Mouse (Mus musculus) liver, adult (tissue): ENCODE measurements around the gene Cd151.
A peak's percentile ranks its signal among the peaks of the same experiment; 100 is the strongest.

ENCODE experiments used
- GATA4 ChIP-seq: IDR thresholded peaks from 2 replicates; pipeline ENCODE4 v1.6.1; 2014; ENCODE audit warnings: mild to moderate bottlenecking, low read length; ENCODE audit not compliant: insufficient replicate concordance

Cd151 gene

DNA sequence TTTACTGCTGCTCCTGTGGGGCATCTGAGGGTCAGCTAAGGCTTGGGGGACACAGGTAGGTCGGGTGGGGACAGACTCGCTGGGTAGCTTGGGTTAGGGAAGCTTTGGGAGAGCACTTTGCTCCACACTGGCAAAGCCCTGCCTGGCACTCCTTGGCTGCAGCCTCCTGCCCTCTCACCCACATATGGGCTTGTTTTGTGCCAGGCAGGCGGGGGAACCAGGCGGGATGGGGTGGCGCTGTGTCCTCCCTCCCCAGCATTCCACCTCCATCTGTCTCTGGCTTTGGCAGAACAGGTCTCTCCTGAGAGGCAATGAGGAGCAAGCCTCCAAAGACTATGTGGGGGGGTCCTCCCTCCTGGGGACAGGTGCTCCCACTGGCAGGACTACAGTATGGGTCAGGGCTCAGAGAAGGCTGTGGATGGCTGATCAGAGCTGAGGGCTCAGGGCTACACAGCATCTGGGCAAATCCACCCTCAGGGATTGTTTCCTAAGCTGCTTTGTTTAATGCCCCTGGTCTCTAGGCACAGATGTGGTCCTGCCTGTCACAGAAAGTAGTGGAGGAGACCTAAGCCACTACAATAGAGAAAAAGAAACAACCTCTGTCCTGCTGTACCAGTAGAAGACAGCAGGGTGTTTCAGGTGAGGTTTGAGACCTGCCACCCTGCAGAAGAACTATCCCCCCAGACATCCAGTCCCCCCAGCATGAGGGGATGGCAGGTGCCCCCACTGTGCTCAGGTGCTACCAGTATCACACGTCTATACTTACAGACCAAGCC is 34.3 kb upstream of the Cd151 start:
- TF ChIP-seq GATA4, result no peak

DNA sequence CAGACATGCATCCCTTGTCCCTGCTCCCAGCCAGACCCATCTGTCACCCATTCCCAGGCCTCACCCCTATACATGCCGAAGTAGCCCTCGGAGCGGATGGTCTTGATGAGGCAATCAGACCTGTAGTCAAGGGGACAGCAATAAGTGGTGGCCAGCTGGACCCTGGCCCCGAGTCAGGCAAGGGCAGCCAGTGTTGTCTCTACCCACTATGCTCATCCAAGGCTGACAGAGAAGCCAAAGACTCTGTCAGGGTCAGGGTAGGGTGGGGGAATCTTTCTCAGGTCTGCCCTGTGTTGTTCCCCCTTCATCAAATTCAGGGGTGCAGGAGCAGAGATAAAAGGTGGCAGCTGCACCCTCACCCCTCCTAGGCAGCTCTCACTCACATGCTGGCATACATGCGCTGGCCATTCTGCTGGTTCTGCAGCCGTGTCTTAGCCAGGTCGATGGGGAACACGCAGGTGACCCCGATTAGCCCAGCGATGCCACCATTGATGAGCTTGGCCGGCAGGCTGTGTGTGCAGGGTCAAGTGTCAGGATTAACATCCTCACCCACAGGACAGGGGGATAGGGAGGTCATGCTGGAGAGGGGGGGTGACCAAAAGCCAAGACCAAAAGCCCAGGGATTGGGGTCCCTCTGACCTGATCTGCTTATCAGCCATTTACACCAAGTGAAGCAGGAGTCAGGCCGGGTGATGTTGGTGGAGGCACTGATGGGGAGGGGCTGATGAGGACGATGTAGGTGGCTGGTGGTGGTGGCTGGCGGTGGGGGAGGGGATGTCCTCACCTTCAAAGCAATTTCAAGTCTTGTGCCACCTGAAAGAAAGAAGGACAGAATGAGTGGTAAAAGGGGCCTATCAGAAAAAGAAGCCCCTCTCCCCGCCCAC is 33.4 kb upstream of the Cd151 start:
- TF ChIP-seq GATA4, result no peak

DNA sequence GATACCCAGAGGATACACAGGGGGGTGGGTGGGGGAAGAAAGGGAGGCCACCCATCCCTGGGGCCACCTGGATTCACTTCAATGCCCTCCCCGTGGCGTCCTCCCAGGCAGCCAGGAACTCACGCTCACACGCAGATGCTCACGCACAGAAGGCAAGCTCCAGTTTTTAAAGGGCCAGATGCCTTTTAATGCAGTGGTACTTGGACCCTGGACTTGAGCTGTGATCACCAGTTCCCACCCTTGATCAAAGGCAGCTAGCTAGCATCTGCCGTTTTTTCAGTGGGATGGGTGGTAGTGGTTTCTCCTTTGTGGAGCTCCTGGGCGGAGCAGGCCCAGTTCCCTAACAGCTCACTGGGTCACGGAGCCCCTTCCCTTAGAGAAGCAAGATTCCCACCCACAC is 32.7 kb upstream of the Cd151 start:
- no peak for TF ChIP-seq GATA4

DNA sequence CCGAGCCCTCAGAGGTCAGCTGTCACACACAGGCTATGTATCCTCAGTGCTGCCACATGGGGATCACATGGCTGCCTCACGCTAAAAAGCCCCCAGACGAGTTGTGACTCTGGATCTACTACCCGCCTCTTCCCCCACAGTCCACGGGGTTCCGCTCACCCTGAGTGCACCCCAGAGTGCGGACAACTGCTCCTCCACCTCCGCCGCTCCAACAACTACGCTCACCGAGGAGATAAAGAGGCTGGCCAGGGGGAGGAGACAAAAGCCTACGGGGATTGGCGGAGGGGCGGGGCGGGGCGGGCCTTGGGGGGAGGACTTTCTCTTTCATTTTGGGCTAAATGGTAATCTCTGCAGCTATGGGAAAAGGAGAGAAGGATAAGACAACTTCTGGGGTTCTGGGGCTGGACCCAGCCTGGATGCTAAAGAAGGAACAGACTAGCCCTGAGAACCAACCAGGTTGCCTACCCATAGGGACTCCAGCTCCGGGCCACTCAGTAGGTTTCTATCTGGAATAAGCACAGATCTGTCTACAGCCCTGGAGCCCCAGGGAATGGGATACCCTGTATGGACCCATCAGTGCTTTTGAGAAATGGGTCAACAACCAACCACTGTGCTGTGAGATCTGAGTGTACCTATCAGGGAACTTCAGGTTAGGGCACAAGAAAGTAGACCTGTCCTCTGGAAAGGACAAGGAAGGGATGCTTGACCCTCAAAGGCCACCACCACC is 31.9 kb upstream of the Cd151 start:
- TF ChIP-seq GATA4, result peak; percentile 37; the same call in 1 of the 2 replicates

GRCm38 (mm10) chr7:141435856-141436522 is 31.2 kb upstream of the Cd151 start:
- no peak for TF ChIP-seq GATA4

DNA sequence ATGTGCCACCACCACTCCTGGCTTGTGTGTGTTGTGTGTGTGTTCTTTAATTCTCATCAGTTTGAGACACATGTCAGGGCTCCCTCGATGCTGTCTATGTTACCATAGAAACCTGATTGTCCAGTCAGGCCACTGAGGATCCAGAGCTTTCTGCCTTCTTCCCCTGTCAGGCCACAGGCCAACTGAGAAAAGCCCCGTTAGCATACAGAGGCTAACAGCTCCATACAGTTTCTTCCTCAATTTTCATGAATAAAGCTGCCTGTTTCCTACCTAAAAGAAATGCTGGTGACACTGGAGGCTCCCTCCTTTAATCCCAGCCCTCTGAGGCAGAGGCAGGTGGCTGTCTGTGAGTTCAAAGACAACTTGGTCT is 30.7 kb upstream of the Cd151 start:
- no peak for TF ChIP-seq GATA4

DNA sequence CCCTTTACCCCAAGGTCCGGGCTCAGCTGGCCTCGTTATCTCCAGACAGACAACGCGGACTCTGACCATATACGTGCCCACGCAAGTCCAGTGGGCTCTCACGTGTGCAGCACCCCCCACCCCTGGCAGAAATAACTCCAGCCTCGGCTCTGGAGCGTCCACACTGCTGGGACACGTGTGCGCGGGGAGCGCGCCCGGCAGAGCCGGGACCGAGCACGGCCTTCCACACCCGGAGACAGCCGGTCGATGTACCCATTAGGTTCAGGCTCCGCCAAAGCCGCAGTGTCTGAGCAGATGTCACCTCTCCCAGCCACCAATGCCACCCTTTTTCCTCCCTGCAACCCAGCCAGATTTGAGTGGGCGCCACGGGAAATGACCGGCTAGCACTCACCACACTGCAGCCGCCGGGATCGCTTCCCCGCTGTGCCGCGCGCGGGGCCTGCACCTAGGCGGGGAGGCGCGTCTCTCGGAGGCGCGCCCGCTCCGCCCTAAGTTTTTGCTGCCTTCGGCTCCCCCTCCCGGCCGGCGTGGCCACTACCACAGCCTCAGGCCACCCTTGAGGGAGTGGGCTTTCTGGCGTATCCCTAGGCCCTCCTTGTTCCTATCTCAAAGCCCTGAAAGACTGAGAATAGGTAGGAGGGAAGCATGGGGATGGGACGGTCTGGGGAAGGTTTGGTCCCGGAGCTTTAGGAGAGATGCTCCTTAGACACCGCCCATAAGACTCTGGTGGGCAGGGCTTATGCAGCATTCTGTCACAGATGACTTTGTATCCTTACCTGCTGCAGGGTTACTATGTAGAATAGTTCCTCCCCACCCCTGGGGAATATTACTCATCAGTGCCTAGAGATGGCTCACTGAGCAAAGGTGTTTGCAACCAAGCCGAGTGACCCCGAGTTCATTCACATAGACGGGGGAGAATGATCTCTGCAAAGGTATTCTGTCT is 29.7 kb upstream of the Cd151 start, which contains the start of gene Slc25a22:
Gene Slc25a22 (minus strand): TSS at position 715 of the 943 bp plus-strand sequence.
- peak; percentile 84; the same call in 1 of the 2 replicates for TF ChIP-seq GATA4

DNA sequence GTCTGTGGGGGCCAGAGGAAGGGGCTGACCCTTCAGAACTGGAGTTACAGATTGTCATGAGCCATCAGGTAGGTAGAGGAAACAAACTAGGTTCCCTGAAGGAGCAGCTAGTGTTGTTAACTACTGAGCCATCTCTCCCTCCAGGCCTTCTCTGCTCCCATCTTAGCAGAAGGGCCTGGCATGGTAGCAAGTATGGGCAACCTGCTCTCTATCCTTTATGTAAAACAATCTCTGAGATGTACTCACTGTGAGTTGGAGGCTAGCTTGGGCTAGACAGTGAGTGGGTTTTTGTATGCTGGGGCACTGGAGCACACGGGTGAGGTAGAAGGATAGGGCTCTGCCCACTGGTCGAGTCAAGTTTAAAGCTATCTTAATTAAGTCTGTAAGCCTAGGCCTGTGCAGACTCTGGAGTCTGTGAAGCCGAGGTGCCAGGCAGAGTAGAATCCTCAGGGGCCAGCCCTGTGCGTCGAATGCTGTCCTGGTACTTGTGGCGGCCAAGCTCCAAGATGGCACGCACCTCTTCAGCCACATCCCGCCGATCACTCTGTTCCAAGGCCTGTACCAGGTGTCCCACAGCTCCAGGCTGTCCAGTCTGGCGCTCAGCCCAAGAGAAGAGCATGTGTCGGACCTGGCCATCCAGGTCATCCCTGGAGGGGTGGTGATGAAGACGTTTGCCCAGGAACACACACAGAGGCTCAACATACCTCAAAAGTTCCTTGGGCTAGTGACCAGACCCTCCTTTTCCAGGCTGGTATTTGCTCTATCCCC is 28.8 kb upstream of the Cd151 start:
- no peak for TF ChIP-seq GATA4

GRCm38 (mm10) chr7:141439140-141439679 is 28.0 kb upstream of the Cd151 start:
- TF ChIP-seq GATA4, result no peak

GRCm38 (mm10) chr7:141439811-141440210 is 27.4 kb upstream of the Cd151 start:
- TF ChIP-seq GATA4, result no peak

DNA sequence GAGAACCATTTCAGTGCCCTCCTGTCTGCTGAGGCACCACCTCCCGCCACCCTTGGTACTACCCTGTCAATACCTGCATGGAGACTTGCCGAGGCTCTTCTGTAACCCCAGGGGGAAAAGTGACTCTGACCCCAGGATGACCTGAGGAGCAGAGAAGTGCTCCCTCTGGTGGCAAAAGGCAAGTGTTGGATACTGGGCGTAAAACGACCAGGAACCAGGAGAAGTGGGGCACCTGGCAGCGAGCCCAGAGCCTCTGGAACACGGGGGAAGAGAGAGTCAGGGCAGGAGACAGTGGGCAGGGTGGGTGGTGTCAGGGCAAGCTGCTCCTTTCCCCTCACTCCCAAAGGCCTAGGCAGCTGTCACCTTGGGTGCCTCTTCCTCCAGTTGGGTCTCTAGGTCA is 26.6 kb upstream of the Cd151 start:
- TF ChIP-seq GATA4, result no peak

GRCm38 (mm10) chr7:141441460-141441859 is 25.7 kb upstream of the Cd151 start:
- TF ChIP-seq GATA4, result no peak

DNA sequence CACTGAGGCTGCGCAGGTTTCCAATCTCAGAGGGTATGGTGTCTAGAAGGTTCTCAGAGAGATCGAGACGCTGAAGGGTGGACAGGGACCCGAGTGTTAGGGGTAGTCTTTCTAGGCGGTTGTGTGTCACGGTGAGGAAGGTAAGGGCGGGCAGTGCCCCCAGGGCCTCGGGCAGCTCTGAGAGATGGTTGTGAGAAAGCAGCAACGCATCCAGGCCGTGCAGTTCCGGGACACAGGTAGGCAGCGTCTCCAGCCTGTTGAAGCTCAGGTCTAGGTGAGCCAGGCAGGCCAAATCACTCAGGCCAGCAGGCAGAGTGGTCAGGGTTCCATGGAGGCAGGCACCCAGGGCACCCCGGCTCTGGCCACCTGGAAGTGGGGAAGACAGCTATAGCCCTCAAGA is 25.0 kb upstream of the Cd151 start:
- no peak for TF ChIP-seq GATA4
